27 mouse cellular contexts compared by ENCODE assay signal in genomic region chr1:135917206-135917605, GRCm38 (mm10). TPM values are rescaled to one million over a fixed set of nuclear protein-coding genes. Genes with fewer than 3 reads are reported as not detected.
A peak's percentile ranks its signal among the peaks of the same experiment; 100 is the strongest.
DNase-seq lines count a peak whose midpoint lies in the region; ATAC-seq and TF ChIP-seq lines count a peak whose summit lies in the region.
"Had no signal": no experiment of that assay in that cellular context is flagged by ENCODE, and none has a peak within 500 bp of the region (broad histone marks: within the 10 kb centered on the region; RNA-seq: fewer than 3 reads in every experiment).

No protein-coding gene starts in this region.

- ATAC-seq in limb, embryonic 13.5 days (ENCODE audit: low FRiP score, low read depth): no peak
- ATAC-seq in stomach, postnatal 0 days (ENCODE audit: low FRiP score, low TSS enrichment): no peak
- no peak for ATAC-seq in granulocyte monocyte progenitor cell, adult 5-6 weeks (replicated peaks; ENCODE audit: poor library complexity, severe bottlenecking)
- ATAC-seq: CD4-positive, CD25-positive, alpha-beta regulatory T cell, adult 4 months; forebrain, embryonic 14.5 days; hindbrain, embryonic 16.5 days had no signal

- H3K27ac ChIP-seq in limb, embryonic 13.5 days: no peak overlapping the region
- H3K27ac ChIP-seq in limb, embryonic 10.5 days: no peak overlapping the region
- H3K27ac ChIP-seq in stomach, postnatal 0 days (replicated peaks): peak overlapping the region; percentile 49; the same call in 1 of the 2 replicates
- H3K27ac ChIP-seq: embryonic facial prominence, embryonic 12.5 days; forebrain, embryonic 10.5 days; heart, embryonic 10.5 days; hindbrain, embryonic 12.5 days had no signal

- peak overlapping the region; percentile 9; the same call in 1 of the 2 replicates for H3K4me2 ChIP-seq in limb, embryonic 13.5 days (replicated peaks)
- H3K4me2 ChIP-seq in myocyte (ENCODE audit: low read depth): peak overlapping the region; percentile 99
- peak overlapping the region; percentile 42 for H3K4me2 ChIP-seq in stomach, postnatal 0 days (replicated peaks; ENCODE audit: low read depth)
- H3K4me2 ChIP-seq: embryonic facial prominence, embryonic 12.5 days; hindbrain, embryonic 12.5 days had no signal

- no peak for TF ChIP-seq CTCF in stomach, postnatal 0 days (IDR thresholded peaks at IDR 0.05; ENCODE audit: low read depth)

- peak; percentile 22 for DNase-seq in adrenal gland, postnatal 10 days
- no peak for DNase-seq in adrenal gland, adult (ENCODE audit: inconsistent age in 2 of 2, low spot score in 1 of 2)
- DNase-seq in limb, embryonic 10.5 days (ENCODE audit: low spot score): no peak
- DNase-seq in stomach, postnatal 0 days (ENCODE audit: low spot score): no peak
- no peak for DNase-seq in natural killer cell, adult 2 months (ENCODE audit: low spot score in 2 of 2)
- DNase-seq: adrenal gland, postnatal 25 days; B cell, adult 2 months; cerebellum, adult 18-20 months; cerebellum, adult 9-11 months; embryo, embryonic 11 days; gastrocnemius, postnatal 36 days; heart, adult 18-20 months; heart, postnatal 10 days; heart, postnatal 4 days had no signal

- peaks cover 17% of the 10 kb centered on the region for H3K4me1 ChIP-seq in limb, embryonic 13.5 days
- H3K4me1 ChIP-seq in limb, embryonic 10.5 days: peaks cover 10% of the 10 kb centered on the region
- no peaks in the 10 kb centered on the region for H3K4me1 ChIP-seq in stomach, postnatal 0 days (replicated peaks; ENCODE audit: control insufficient read depth, insufficient read depth)

- H3K9ac ChIP-seq in limb, embryonic 13.5 days: no peak overlapping the region
- H3K9ac ChIP-seq in stomach, postnatal 0 days (ENCODE audit: low read length): peak overlapping the region; percentile 31; the same call in 1 of the 2 replicates
- H3K9ac ChIP-seq: embryonic facial prominence, embryonic 12.5 days; hindbrain, embryonic 12.5 days had no signal

- H3K27me3 ChIP-seq in limb, embryonic 13.5 days: peaks cover 86% of the 10 kb centered on the region
- peaks cover 88% of the 10 kb centered on the region for H3K27me3 ChIP-seq in limb, embryonic 10.5 days (ENCODE audit: low read depth, poor library complexity, severe bottlenecking)
- no peaks in the 10 kb centered on the region for H3K27me3 ChIP-seq in myocyte (ENCODE audit: control insufficient read depth, insufficient read depth, insufficient read length)
- H3K27me3 ChIP-seq in stomach, postnatal 0 days (ENCODE audit: control insufficient read depth, insufficient read depth, low read length): peaks cover 10% of the 10 kb centered on the region; the same call in 1 of the 2 replicates

- peak overlapping the region; percentile 11; the same call in 1 of the 2 replicates for H3K4me3 ChIP-seq in limb, embryonic 13.5 days
- no peak overlapping the region for H3K4me3 ChIP-seq in limb, embryonic 10.5 days
- H3K4me3 ChIP-seq in myocyte: peak overlapping the region; percentile 85
- peak overlapping the region; percentile 46 for H3K4me3 ChIP-seq in stomach, postnatal 0 days (ENCODE audit: low read depth, low read length)
- H3K4me3 ChIP-seq: embryonic facial prominence, embryonic 12.5 days; erythroblast, embryonic 14.5 days; forebrain, embryonic 10.5 days; heart, embryonic 10.5 days; hindbrain, embryonic 12.5 days had no signal

- no peak for TF ChIP-seq EP300 in stomach, postnatal 0 days (optimal IDR thresholded peaks at IDR 0.05)

- H3ac ChIP-seq in myocyte (ENCODE audit: control insufficient read depth, insufficient read length): no peak overlapping the region

- 13% methylated on average over 5 of the region's 5 CpGs for WGBS in limb, embryonic 13.5 days
- WGBS in limb, embryonic 10.5 days: 5% methylated on average over 5 of the region's 5 CpGs
- 15% methylated on average over 5 of the region's 5 CpGs for WGBS in stomach, postnatal 0 days

- no peak for TF ChIP-seq POLR2A in myocyte (IDR thresholded peaks at IDR 0.05; ENCODE audit: insufficient read length, low read depth)

- H3K79me2 ChIP-seq in myocyte (ENCODE audit: control insufficient read depth, insufficient read depth): peaks cover 64% of the 10 kb centered on the region

- H3K9me3 ChIP-seq in limb, embryonic 13.5 days: no peaks in the 10 kb centered on the region
- H3K9me3 ChIP-seq in limb, embryonic 10.5 days (replicated peaks): no peaks in the 10 kb centered on the region
- H3K9me3 ChIP-seq in stomach, postnatal 0 days (ENCODE audit: control insufficient read depth, low read length): no peaks in the 10 kb centered on the region
- H3K9me3 ChIP-seq: embryonic facial prominence, embryonic 12.5 days; forebrain, embryonic 10.5 days; G1E; heart, embryonic 10.5 days; hindbrain, embryonic 12.5 days had no signal

- no peaks in the 10 kb centered on the region for H3K36me3 ChIP-seq in limb, embryonic 13.5 days
- no peaks in the 10 kb centered on the region for H3K36me3 ChIP-seq in limb, embryonic 10.5 days
- H3K36me3 ChIP-seq in myocyte (ENCODE audit: control insufficient read depth, insufficient read depth): peaks cover 9% of the 10 kb centered on the region
- H3K36me3 ChIP-seq in stomach, postnatal 0 days (ENCODE audit: control insufficient read depth, insufficient read depth, low read length): no peaks in the 10 kb centered on the region
- H3K36me3 ChIP-seq: embryonic facial prominence, embryonic 12.5 days; forebrain, embryonic 10.5 days; G1E; heart, embryonic 10.5 days; hindbrain, embryonic 12.5 days had no signal

TF ChIP-seq in myocyte, 11 proteins besides CTCF, POLR2A, EP300 and RAD21:
- no peak for TF ChIP-seq E2F4 (IDR thresholded peaks at IDR 0.05; ENCODE audit: insufficient read depth)
- TF ChIP-seq MYOD1 (IDR thresholded peaks at IDR 0.05; ENCODE audit: control insufficient read depth in 1 of 3, insufficient read length in 2 of 3, low read depth in 2 of 3): no peak
- TF ChIP-seq MYOG (IDR thresholded peaks at IDR 0.05; ENCODE audit: control insufficient read depth in 1 of 3, insufficient read depth in 1 of 3, insufficient read length in 2 of 3, low read depth in 2 of 3): no peak
- no peak for TF ChIP-seq SRF (IDR thresholded peaks at IDR 0.05; ENCODE audit: control insufficient read depth, insufficient read length, low read depth)
- no peak for TF ChIP-seq CEBPB (IDR thresholded peaks at IDR 0.05; ENCODE audit: insufficient read depth, poor library complexity, severe bottlenecking)
- TF ChIP-seq MAX (IDR thresholded peaks at IDR 0.05; ENCODE audit: low read depth): no peak
- no peak for TF ChIP-seq TCF12 (IDR thresholded peaks at IDR 0.05; ENCODE audit: insufficient read depth, poor library complexity, severe bottlenecking)
- no peak for TF ChIP-seq POLR2AphosphoS2 (IDR thresholded peaks at IDR 0.05; ENCODE audit: insufficient read length, low read depth)

RNA-seq across cellular contexts. Expression of gene Pkp1, which starts 1.8 kb away (rescaled TPM):
- total RNA-seq in adrenal gland, postnatal 10 days (2021): not detected
- 6.1 and 7.5 TPM in 2 replicates for polyA plus RNA-seq in limb, embryonic 13.5 days (2015; fragmentation: Nextera tagmentation; extraction: Ambion mirVana)
- polyA plus RNA-seq in limb, embryonic 10.5 days (2016; fragmentation: Nextera tagmentation; extraction: Ambion mirVana): 0.30 and 0.63 TPM in 2 replicates
- 74.8 TPM for polyA plus RNA-seq in myocyte (2012; fragmentation: generic; extraction: Trizol)
- 29.8 and 34.2 TPM in 2 replicates for polyA plus RNA-seq in stomach, postnatal 0 days (2015; fragmentation: Nextera tagmentation; extraction: Ambion mirVana)
- not detected in 2 replicates for total RNA-seq in granulocyte monocyte progenitor cell, adult 5-6 weeks (2014; fragmentation: Nextera tagmentation)
- total RNA-seq in granulocyte monocyte progenitor cell, adult 5-6 weeks (2017): not detected in 2 replicates
- total RNA-seq: adrenal gland, adult 18-20 months; adrenal gland, postnatal 25 days; heart, adult 18-20 months had no signal
- polyA plus RNA-seq: CD4-positive, CD25-positive, alpha-beta regulatory T cell, adult 4 months; erythroblast, embryonic 14.5 days; forebrain, embryonic 14.5 days; G1E had no signal

Comparison
In these comparisons a context has a peak if more than half of its experiments do, and no peak if none do; other contexts are left out.
1. H3K4me2 ChIP-seq: peak in every context shown above with its lines; median percentile 99 in myocyte; 42 in stomach, postnatal 0 days; 9 in limb, embryonic 13.5 days.